Comparison of ENCODE assay signal across 20 mouse cellular contexts in the genomic region with DNA sequence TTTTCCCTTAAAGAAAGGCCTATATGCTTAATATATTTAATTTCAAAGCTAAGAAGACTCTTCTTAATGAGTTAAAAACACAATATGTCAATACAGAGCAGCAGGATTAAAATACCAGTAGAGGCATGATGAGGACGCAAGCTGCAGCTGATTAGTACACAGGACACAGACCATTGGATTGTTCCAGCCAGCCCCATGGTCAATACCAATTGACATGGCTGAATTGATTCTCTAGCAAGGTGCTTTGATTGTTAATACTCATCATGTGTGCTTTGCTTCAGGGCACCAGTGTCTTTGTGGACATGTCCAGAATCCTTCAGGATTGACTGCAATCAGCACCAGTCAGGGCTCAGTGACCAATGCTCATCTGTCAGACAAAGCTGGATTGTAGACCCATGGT.
DNase-seq lines count a peak whose midpoint lies in the region; ATAC-seq and TF ChIP-seq lines count a peak whose summit lies in the region.
"Had no signal": no experiment of that assay in that cellular context is flagged by ENCODE, and none has a peak within 500 bp of the region (broad histone marks: within the 10 kb centered on the region; RNA-seq: fewer than 3 reads in every experiment).

No protein-coding gene starts in this region.

- no peak overlapping the region for H3K27ac ChIP-seq in liver, postnatal 0 days (ENCODE audit: low read depth)
- no peak overlapping the region for H3K27ac ChIP-seq in liver, embryonic 11.5 days (ENCODE audit: low read depth, low read length)
- H3K27ac ChIP-seq: embryonic facial prominence, embryonic 13.5 days; forebrain, embryonic 12.5 days; heart, adult 2 months; heart, embryonic 15.5 days had no signal

- H3K9ac ChIP-seq in liver, postnatal 0 days (replicated peaks), result no peak overlapping the region
- H3K9ac ChIP-seq in liver, embryonic 11.5 days (ENCODE audit: low read depth, low read length), result no peak overlapping the region
- H3K9ac ChIP-seq: embryonic facial prominence, embryonic 13.5 days; forebrain, embryonic 12.5 days; heart, embryonic 15.5 days had no signal

- 68% methylated on average over 1 of the region's 1 CpGs for WGBS in liver, postnatal 0 days (ENCODE audit: insufficient replicate concordance)
- WGBS in liver, embryonic 11.5 days, result 94% methylated on average over 1 of the region's 1 CpGs

- no peak for TF ChIP-seq EP300 in liver, postnatal 0 days (IDR thresholded peaks at IDR 0.05; ENCODE audit: low read depth)

- H3K4me2 ChIP-seq in liver, postnatal 0 days (ENCODE audit: low read depth, low read length), result no peak overlapping the region
- H3K4me2 ChIP-seq in liver, embryonic 11.5 days, result no peak overlapping the region
- H3K4me2 ChIP-seq: embryonic facial prominence, embryonic 13.5 days; forebrain, embryonic 12.5 days; heart, embryonic 11.5 days; heart, embryonic 15.5 days had no signal

- no peak for TF ChIP-seq CTCF in liver, postnatal 0 days (IDR thresholded peaks at IDR 0.05; ENCODE audit: low read depth)
- TF ChIP-seq CTCF in brain, embryonic 14.5 days (IDR thresholded peaks at IDR 0.05; ENCODE audit: borderline replicate concordance, extremely low read depth, insufficient read depth, insufficient read length), result no peak

- peak; percentile 22 for DNase-seq in embryo, embryonic 10.5 days (ENCODE audit: low spot score)
- no peak for DNase-seq in embryo, embryonic 9.5 days (ENCODE audit: extremely low spot score)
- DNase-seq in liver, postnatal 0 days, result no peak
- DNase-seq in liver, embryonic 11.5 days (ENCODE audit: low spot score), result no peak
- DNase-seq in brain, embryonic 14.5 days (ENCODE audit: low read depth), result peak; percentile 41
- DNase-seq in retina, postnatal 1 day, result peak; percentile 55
- no peak for DNase-seq in gastrocnemius, postnatal 4 days (ENCODE audit: low spot score in 2 of 2)
- DNase-seq: adrenal gland, postnatal 10 days; cerebellum, adult 11-12 months; cerebellum, adult 9-10 months; cerebellum, postnatal 25 days; gastrocnemius, postnatal 10 days; heart, adult 2 months; heart, postnatal 14 days had no signal

- TF ChIP-seq POLR2A in brain, embryonic 14.5 days (IDR thresholded peaks at IDR 0.05; ENCODE audit: borderline replicate concordance, extremely low read depth, insufficient read depth, insufficient read length, poor library complexity, severe bottlenecking), result no peak

- H3K9me3 ChIP-seq in liver, postnatal 0 days (ENCODE audit: low read length), result no peaks in the 10 kb centered on the region
- no peaks in the 10 kb centered on the region for H3K9me3 ChIP-seq in liver, embryonic 11.5 days (ENCODE audit: control insufficient read depth, low read length)
- H3K9me3 ChIP-seq: embryonic facial prominence, embryonic 13.5 days; forebrain, embryonic 12.5 days; heart, embryonic 15.5 days had no signal

- H3K36me3 ChIP-seq in liver, postnatal 0 days (replicated peaks; ENCODE audit: insufficient read depth, low read length), result peaks cover 31% of the 10 kb centered on the region
- H3K36me3 ChIP-seq in liver, embryonic 11.5 days (ENCODE audit: control insufficient read depth, insufficient read depth, low read length), result no peaks in the 10 kb centered on the region
- H3K36me3 ChIP-seq: embryonic facial prominence, embryonic 13.5 days had no signal

- peak; percentile 56; the same call in 1 of the 2 replicates for ATAC-seq in liver, postnatal 0 days
- no peak for ATAC-seq in liver, embryonic 11.5 days (replicated peaks; ENCODE audit: low FRiP score)
- ATAC-seq: forebrain, embryonic 16.5 days; hindbrain, embryonic 16.5 days had no signal

- no peaks in the 10 kb centered on the region for H3K27me3 ChIP-seq in liver, postnatal 0 days (ENCODE audit: insufficient read depth, low read length)
- H3K27me3 ChIP-seq in liver, embryonic 11.5 days (replicated peaks; ENCODE audit: control insufficient read depth, insufficient read depth, low read length), result no peaks in the 10 kb centered on the region
- H3K27me3 ChIP-seq: embryonic facial prominence, embryonic 13.5 days; forebrain, embryonic 12.5 days; heart, embryonic 15.5 days had no signal

- no peaks in the 10 kb centered on the region for H3K4me1 ChIP-seq in liver, postnatal 0 days (ENCODE audit: insufficient read depth)
- no peaks in the 10 kb centered on the region for H3K4me1 ChIP-seq in liver, embryonic 11.5 days (replicated peaks; ENCODE audit: control insufficient read depth, insufficient read depth, low read length)
- H3K4me1 ChIP-seq: heart, embryonic 15.5 days had no signal

- H3K4me3 ChIP-seq in liver, postnatal 0 days (ENCODE audit: low read depth, low read length), result no peak overlapping the region
- H3K4me3 ChIP-seq in liver, embryonic 11.5 days (ENCODE audit: low read depth, low read length), result no peak overlapping the region
- H3K4me3 ChIP-seq: embryonic facial prominence, embryonic 13.5 days; forebrain, embryonic 12.5 days; heart, adult 2 months; heart, embryonic 15.5 days had no signal

Comparison
In these comparisons a context has a peak if more than half of its experiments do, and no peak if none do; other contexts are left out.
1. DNase-seq: peak in embryo, embryonic 10.5 days (single experiment), brain, embryonic 14.5 days (single experiment) and retina, postnatal 1 day (single experiment); none in embryo, embryonic 9.5 days (single experiment), liver, postnatal 0 days (single experiment), liver, embryonic 11.5 days (single experiment) and gastrocnemius, postnatal 4 days (0 of 2).